Mouse (Mus musculus) urinary bladder, postnatal 10 days (tissue): ENCODE measurements around the gene Gm21973.

Experiments used
- DNase-seq: peaks from one replicate; pipeline ENCODE4 v3.0.0; 2022; ENCODE audit warnings: low spot score

Gene Gm21973

GRCm38 (mm10) chr15:10325080-10325479 is at the start of gene Gm21973:
Gene Gm21973 (plus strand): TSS chr15:10325380.
- no peak for DNase-seq

GRCm38 (mm10) chr15:10276386-10276785 is 48.8 kb upstream of the Gm21973 start:
- no peak for DNase-seq

- DNase-seq: no peak
Observed at GRCm38 (mm10) chr15:10277461-10277860, 47.7 kb upstream of the Gm21973 start.

- no peak for DNase-seq
Observed at GRCm38 (mm10) chr15:10281546-10281945, 43.6 kb upstream of the Gm21973 start.

- no peak for DNase-seq
Observed at GRCm38 (mm10) chr15:10283661-10284060, 41.5 kb upstream of the Gm21973 start.

- DNase-seq: no peak
Observed at GRCm38 (mm10) chr15:10296570-10296969, 28.6 kb upstream of the Gm21973 start.

- no peak for DNase-seq
Observed at GRCm38 (mm10) chr15:10298058-10298457, 27.1 kb upstream of the Gm21973 start.

GRCm38 (mm10) chr15:10299467-10299866 is 25.7 kb upstream of the Gm21973 start:
- DNase-seq: no peak

GRCm38 (mm10) chr15:10306461-10306860 is 18.7 kb upstream of the Gm21973 start:
- DNase-seq: no peak

GRCm38 (mm10) chr15:10311826-10312225 is 13.4 kb upstream of the Gm21973 start:
- DNase-seq: no peak

GRCm38 (mm10) chr15:10313522-10314455 is 11.4 kb upstream of the Gm21973 start:
- DNase-seq: no peak

- no peak for DNase-seq
Observed at GRCm38 (mm10) chr15:10330626-10331025, 5.4 kb downstream of the Gm21973 start.

- no peak for DNase-seq
Observed at GRCm38 (mm10) chr15:10332566-10332965, 7.4 kb downstream of the Gm21973 start.

GRCm38 (mm10) chr15:10338606-10339005 is 13.4 kb downstream of the Gm21973 start:
- no peak for DNase-seq

- no peak for DNase-seq
Observed at GRCm38 (mm10) chr15:10347044-10347443, 21.9 kb downstream of the Gm21973 start.

GRCm38 (mm10) chr15:10358039-10358948 is 33.1 kb downstream of the Gm21973 start, which contains the start of gene Agxt2:
Gene Agxt2 (plus strand): TSS chr15:10358532.
- DNase-seq: no peak

- DNase-seq: no peak
Observed at GRCm38 (mm10) chr15:10366331-10366730, 41.2 kb downstream of the Gm21973 start.

- DNase-seq: no peak
Observed at GRCm38 (mm10) chr15:10375404-10375803, 50.2 kb downstream of the Gm21973 start.

GRCm38 (mm10) chr15:10378338-10378959 is 53.3 kb downstream of the Gm21973 start:
- no peak for DNase-seq

- no peak for DNase-seq
Observed at GRCm38 (mm10) chr15:10379757-10380458, 54.7 kb downstream of the Gm21973 start.

GRCm38 (mm10) chr15:10387263-10387662 is 62.1 kb downstream of the Gm21973 start:
- no peak for DNase-seq
